Mouse (Mus musculus): Measurements from ENCODE around the gene Mpp5.

- TF ChIP-seq CTCF (IDR thresholded peaks at IDR 0.05; ENCODE audit: low read depth) (no peak), EP300 (optimal IDR thresholded peaks at IDR 0.05) (no peak)
These were observed 8.4 kb upstream of the Mpp5 start for GRCm38 (mm10) chr12:78740289-78740688.

Data from stomach, postnatal 0 days (tissue).